Mouse (Mus musculus): Measurements from ENCODE around the gene Apoc4. TPM values are rescaled to one million over a fixed set of nuclear protein-coding genes. Genes with fewer than 3 reads are reported as not detected.

The Apoc4 gene
- polyA plus RNA-seq, 1 experiment from 2014 or later: 74.0 TPM

DNA sequence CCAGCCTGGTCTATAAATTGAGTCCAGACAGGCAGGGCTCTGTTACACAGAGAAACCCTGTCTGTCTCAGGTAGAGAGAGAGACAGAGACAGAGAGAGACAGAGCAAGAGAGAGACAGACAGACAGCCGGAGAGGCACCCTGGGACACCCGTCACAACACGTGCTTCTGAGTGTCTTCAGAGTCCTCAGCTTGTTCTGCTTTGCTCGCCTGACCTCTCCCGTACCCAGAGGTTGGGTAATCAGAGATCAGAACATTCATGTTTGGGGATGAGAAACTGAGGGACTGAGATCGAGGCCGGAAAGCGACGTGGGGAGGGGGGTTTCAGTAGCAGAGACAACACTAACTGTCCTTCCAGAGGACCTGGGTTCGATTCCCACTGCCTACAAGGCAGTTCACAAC, 5.5 kb downstream of the Apoc4 start:
- 0 out of 2 replicates have a peak, but pooled peaks cover 4% of the 10 kb centered on the region for H3K36me3 ChIP-seq
- DNase-seq (no peak), ATAC-seq (ENCODE audit: low read depth) (no peak)
- peak overlapping the region; percentile 64 for H3K27ac ChIP-seq
- peak overlapping the region; percentile 37 for H3K4me3 ChIP-seq (replicated peaks)
- peaks cover 18% of the 10 kb centered on the region for H3K4me1 ChIP-seq (replicated peaks)
- peak overlapping the region; percentile 35 for H3K4me2 ChIP-seq
- H3K9ac ChIP-seq: peak overlapping the region; percentile 38
- no peaks in the 10 kb centered on the region for H3K9me3 ChIP-seq (replicated peaks)
- WGBS (ENCODE audit: insufficient replicate concordance): 60% methylated on average over 10 of the region's 10 CpGs
- no peaks in the 10 kb centered on the region for H3K27me3 ChIP-seq

DNA sequence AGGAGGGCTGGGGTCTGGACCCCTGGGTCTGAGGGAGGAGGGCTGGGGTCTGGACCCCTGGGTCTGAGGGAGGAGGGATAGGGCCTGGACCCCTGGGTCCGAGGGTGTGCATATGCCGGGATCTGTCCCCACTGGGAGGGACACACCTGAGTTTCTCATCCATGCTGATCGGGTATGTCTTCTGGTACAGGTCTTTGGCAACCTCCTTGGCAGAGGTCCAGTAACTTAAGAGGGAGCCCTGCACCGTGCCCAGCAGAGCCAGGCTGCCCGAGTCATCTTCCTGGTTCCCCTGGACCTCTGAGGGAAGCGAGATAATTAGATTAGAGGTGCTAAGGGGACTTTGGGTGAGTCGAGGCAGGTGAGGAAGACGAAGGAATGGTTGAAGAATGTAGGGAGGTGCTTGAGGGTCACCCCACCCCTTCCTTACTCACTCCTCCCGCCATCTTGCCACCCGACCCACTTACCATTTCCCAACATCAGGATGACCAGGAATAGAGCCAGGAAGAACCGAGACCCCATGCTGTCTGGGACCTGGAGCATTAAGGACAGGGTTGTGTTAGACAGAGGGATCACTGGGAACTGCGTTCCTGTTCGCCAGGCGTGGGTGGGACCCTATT, 8.1 kb downstream of the Apoc4 start:
- H3K4me2 ChIP-seq: no peak overlapping the region
- no peak overlapping the region for H3K4me3 ChIP-seq (replicated peaks)
- H3K27ac ChIP-seq: no peak overlapping the region
- ATAC-seq (ENCODE audit: low read depth): no peak
- H3K27me3 ChIP-seq: no peaks in the 10 kb centered on the region
- 58% methylated on average over 14 of the region's 14 CpGs for WGBS (ENCODE audit: insufficient replicate concordance)
- no peak overlapping the region for H3K9ac ChIP-seq
- no peak for DNase-seq
- no peaks in the 10 kb centered on the region for H3K9me3 ChIP-seq (replicated peaks)
- H3K36me3 ChIP-seq: 0 out of 2 replicates have a peak, but pooled peaks cover 4% of the 10 kb centered on the region
- H3K4me1 ChIP-seq (replicated peaks): peaks cover 23% of the 10 kb centered on the region

DNA sequence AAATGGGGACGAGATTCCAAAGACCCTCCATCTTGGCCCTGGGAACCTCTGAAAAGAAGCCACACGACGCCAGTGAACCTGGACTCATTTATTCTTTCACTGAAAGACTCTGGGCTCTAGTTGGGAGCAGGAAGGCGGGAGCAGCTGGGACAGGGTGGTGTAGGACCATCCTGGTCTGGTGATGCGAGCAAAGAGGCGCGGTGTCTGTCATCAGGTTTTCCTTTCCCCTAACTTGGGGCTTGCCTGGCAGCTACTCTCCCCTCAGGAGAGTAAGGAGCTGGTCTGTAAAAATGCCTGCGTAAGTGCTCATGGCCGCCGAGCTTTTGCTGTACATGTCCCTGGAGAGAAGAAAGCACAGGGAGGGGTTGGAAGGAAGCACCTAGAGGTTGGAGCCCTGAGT, 9.8 kb downstream of the Apoc4 start:
- no peaks in the 10 kb centered on the region for H3K9me3 ChIP-seq (replicated peaks)
- H3K4me3 ChIP-seq (replicated peaks): no peak overlapping the region
- WGBS (ENCODE audit: insufficient replicate concordance): 68% methylated on average over 10 of the region's 10 CpGs
- no peaks in the 10 kb centered on the region for H3K27me3 ChIP-seq
- no peak overlapping the region for H3K4me2 ChIP-seq
- no peak overlapping the region for H3K27ac ChIP-seq
- peaks cover 15% of the 10 kb centered on the region for H3K4me1 ChIP-seq (replicated peaks)
- 0 out of 2 replicates have a peak, but pooled peaks cover 4% of the 10 kb centered on the region for H3K36me3 ChIP-seq
- no peak overlapping the region for H3K9ac ChIP-seq
- no peak for DNase-seq
- no peak for ATAC-seq (ENCODE audit: low read depth)

DNA sequence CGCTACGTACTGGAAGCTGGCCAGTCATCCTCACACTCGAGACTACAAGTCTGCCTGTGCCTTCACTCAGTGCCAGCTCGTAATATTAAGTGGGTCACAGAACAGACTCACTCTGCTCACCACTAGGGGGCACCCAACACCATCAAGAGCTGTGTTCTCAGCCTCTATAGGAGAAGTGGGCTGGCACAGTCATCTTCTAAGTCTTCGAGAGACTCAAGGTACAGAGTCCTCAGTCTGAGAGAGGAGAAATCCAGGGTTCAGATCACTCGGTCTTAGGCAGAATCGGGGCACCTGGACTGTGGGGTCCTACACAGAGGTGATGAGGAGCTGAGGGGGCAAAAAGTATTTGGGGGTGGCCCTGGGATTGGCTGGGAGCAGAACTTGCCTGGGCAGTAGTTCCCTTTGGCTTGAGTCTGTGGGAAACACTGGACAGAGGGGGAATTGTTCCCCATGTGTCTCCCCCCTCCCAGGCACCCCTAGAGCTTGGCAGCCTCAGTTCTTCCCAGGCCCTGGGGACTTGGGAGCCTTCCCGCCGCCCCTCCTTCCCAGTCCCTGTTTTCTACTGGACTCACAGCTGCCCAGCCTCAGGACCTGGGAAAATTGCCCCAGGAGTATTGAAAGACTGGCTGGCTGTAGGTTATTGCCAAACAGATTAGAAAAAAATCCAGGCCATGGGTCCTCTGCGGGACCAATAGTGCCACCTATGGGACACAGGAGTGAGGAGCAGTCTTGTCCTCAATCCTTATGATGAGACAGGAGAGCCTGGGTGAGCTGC, 12.1 kb downstream of the Apoc4 start:
- peak; percentile 53 for ATAC-seq (ENCODE audit: low read depth)
- H3K4me3 ChIP-seq (replicated peaks): no peak overlapping the region
- H3K27me3 ChIP-seq: no peaks in the 10 kb centered on the region
- H3K9ac ChIP-seq: peak overlapping the region; percentile 31; the same call in 1 of the 2 replicates
- H3K36me3 ChIP-seq: 0 out of 2 replicates have a peak, but pooled peaks cover 4% of the 10 kb centered on the region
- H3K27ac ChIP-seq: peak overlapping the region; percentile 80
- peak overlapping the region; percentile 33 for H3K4me2 ChIP-seq
- H3K9me3 ChIP-seq (replicated peaks): no peaks in the 10 kb centered on the region
- peak; percentile 76 for DNase-seq
- 5% methylated on average over 10 of the region's 10 CpGs for WGBS (ENCODE audit: insufficient replicate concordance)
- H3K4me1 ChIP-seq (replicated peaks): peaks cover 24% of the 10 kb centered on the region

DNA sequence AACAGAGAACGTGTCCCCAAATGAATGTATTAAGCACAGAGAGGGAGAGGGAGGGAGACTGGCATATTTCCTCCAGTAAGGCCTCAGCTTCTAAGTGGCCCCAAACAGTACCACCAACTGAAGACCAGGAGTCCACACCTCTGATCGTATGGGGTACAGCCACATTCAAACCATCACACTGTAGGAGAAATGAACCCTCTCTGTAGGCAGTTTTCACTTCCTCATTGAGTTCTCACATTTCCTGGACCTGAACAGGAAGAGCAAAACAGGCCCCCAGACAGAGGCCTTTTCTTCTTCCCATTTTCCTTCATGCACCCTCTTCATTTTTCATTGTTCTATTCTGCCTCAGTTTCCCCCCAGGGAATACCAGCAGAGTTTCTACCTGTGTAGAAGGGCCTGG, 13.8 kb downstream of the Apoc4 start:
- WGBS (ENCODE audit: insufficient replicate concordance): 66% methylated on average over 2 of the region's 2 CpGs
- no peak overlapping the region for H3K9ac ChIP-seq
- no peaks in the 10 kb centered on the region for H3K9me3 ChIP-seq (replicated peaks)
- ATAC-seq (ENCODE audit: low read depth) (no peak), DNase-seq (no peak)
- peaks cover 41% of the 10 kb centered on the region for H3K4me1 ChIP-seq (replicated peaks)
- peaks cover 10% of the 10 kb centered on the region; the same call in 1 of the 2 replicates for H3K36me3 ChIP-seq
- H3K27me3 ChIP-seq: no peaks in the 10 kb centered on the region
- no peak overlapping the region for H3K4me2 ChIP-seq
- no peak overlapping the region for H3K4me3 ChIP-seq (replicated peaks)
- H3K27ac ChIP-seq: no peak overlapping the region

DNA sequence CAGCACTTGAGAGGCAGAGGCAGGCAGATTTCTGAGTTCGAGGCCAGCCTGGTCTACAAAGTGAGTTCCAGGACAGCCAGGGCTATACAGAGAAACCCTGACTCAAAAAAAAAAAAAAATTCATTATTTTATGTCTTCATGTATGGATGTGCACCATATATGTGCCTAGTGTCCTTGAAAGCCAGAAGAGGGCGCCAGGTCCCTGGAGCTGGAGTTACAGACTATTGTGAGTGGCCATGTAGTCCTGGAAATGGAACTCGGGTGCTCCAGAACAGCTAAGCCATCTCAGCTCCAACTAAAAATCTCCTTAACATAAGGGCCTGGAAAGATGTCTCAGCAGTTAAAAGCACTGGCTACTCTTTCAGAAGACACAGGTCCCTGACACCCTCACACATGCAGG, 14.5 kb downstream of the Apoc4 start:
- no peak overlapping the region for H3K9ac ChIP-seq
- no peak for ATAC-seq (ENCODE audit: low read depth)
- H3K4me2 ChIP-seq: no peak overlapping the region
- 61% methylated on average over 3 of the region's 3 CpGs for WGBS (ENCODE audit: insufficient replicate concordance)
- H3K4me1 ChIP-seq (replicated peaks): peaks cover 46% of the 10 kb centered on the region
- no peaks in the 10 kb centered on the region for H3K27me3 ChIP-seq
- no peak for DNase-seq
- H3K27ac ChIP-seq: no peak overlapping the region
- no peak overlapping the region for H3K4me3 ChIP-seq (replicated peaks)
- H3K36me3 ChIP-seq: peaks cover 15% of the 10 kb centered on the region
- no peaks in the 10 kb centered on the region for H3K9me3 ChIP-seq (replicated peaks)

DNA sequence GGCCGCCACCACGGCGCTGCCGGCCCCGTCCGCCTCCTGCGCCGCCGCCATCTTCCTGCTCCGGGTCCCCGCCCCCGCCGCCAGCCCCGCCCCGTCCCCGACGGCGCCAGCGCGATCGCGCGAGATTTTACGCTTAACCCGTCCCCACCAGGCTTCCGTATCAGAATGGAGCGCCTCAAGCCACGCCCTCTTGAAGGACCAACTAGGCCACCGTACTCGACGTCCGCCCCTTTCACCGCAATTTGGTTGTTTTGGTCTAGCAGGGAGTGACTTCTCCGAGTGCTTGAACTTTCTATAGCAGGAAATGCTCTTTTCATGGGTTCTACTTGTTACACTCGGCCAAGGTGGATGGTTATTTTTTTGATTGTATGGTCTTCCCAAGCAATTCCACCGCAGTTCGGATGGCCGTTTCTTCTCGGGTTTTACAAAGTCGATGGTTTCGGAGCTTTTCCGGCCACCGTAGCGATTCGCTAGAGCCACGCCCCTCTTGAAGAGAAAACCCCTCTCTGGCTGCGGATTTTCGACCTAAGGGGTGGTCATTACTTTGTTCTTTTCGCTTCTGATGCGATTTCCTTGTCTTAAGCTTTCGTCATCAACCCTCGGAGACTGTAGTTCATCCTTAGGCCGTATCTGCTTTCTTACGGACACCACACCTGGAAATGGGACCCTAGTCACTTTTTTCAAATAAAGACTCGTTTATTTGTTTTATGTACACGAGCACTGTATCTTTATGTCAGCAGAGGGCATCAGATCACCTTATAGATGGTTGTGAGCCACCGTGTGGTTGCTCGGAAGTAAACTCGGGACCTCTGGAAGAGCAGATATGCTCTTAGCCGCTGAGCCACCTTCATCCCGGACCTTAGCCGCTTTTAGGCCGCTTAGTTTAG, 16.1 kb downstream of the Apoc4 start, which contains the start of gene Clptm1:
TSS of gene Clptm1 (minus strand) at position 79 of the 887 bp plus-strand sequence.
- Histone ChIP-seq H3K9me3 (replicated peaks) (no peaks in the 10 kb centered on the region), H3K4me3 (replicated peaks) (peak within 1 kb of the TSS; percentile 100), H3K9ac (peak within 1 kb of the TSS; percentile 97), H3K4me1 (replicated peaks) (peaks cover 46% of the 10 kb centered on the region), H3K36me3 (peaks cover 23% of the 10 kb centered on the region), H3K27me3 (no peaks in the 10 kb centered on the region), H3K4me2 (peak within 1 kb of the TSS; percentile 93), H3K27ac (peak within 1 kb of the TSS; percentile 93)
- DNase-seq (peak; percentile 94), ATAC-seq (ENCODE audit: low read depth) (peak; percentile 80)
- WGBS (ENCODE audit: insufficient replicate concordance): under 1% methylated on average over 61 of the region's 63 CpGs

DNA sequence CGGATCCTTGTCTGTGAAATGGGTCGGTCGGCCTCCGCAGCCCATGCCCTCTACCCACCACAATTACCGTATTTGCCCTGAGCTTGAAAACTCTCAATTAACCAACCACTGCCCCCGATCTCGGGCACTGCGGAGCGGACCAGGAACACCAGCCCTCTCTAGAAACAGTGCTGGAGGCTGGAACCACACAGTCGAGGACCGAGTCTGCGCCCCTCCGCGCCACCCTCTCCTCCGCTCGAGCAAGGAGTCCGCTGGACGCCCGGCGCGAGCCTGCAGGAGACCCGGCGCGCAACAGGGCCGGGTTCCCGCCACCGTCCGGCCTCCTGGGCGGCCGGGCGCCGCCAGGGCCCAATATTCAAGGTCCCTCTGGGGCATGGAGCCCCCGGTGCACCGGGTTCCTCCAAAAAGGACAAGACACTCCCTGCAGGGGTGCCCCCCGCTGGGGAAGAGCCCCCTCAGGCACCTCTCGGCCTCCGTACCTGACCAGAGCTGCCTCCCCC, 16.8 kb downstream of the Apoc4 start:
- peak overlapping the region; percentile 93 for H3K27ac ChIP-seq
- peak overlapping the region; percentile 100 for H3K4me3 ChIP-seq (replicated peaks)
- peak overlapping the region; percentile 93 for H3K4me2 ChIP-seq
- H3K9ac ChIP-seq: peak overlapping the region; percentile 97
- no peaks in the 10 kb centered on the region for H3K27me3 ChIP-seq
- ATAC-seq (ENCODE audit: low read depth) (peak; percentile 58), DNase-seq (no peak)
- H3K9me3 ChIP-seq (replicated peaks): no peaks in the 10 kb centered on the region
- H3K4me1 ChIP-seq (replicated peaks): peaks cover 40% of the 10 kb centered on the region
- peaks cover 30% of the 10 kb centered on the region for H3K36me3 ChIP-seq
- under 1% methylated on average over 37 of the region's 37 CpGs for WGBS (ENCODE audit: insufficient replicate concordance)

DNA sequence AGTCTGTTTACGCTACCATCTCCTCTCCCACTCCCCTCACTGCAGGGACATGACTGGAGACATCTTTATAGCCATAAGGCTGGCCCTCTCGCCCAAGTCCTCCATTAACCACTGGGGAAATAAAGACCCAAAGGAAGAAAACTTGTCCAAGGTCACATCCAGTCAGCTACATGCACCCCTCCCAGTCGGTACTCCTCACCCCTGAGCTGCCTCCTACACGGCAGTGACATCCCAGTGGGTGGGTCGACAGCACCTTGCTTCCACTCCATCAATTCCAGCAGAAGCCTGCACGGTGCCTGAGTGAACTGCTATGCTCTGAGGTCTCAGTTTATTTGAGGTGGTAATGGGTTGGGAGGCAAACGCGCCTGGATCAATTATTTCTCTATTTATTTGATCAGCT, 17.3 kb downstream of the Apoc4 start:
- Histone ChIP-seq H3K36me3 (peaks cover 36% of the 10 kb centered on the region), H3K27ac (peak overlapping the region; percentile 93), H3K9me3 (replicated peaks) (no peaks in the 10 kb centered on the region), H3K4me1 (replicated peaks) (peaks cover 35% of the 10 kb centered on the region), H3K9ac (peak overlapping the region; percentile 97), H3K4me3 (replicated peaks) (peak overlapping the region; percentile 100), H3K27me3 (no peaks in the 10 kb centered on the region), H3K4me2 (peak overlapping the region; percentile 93)
- peak; percentile 23 for DNase-seq
- no peak for ATAC-seq (ENCODE audit: low read depth)
- 13% methylated on average over 8 of the region's 8 CpGs for WGBS (ENCODE audit: insufficient replicate concordance)

DNA sequence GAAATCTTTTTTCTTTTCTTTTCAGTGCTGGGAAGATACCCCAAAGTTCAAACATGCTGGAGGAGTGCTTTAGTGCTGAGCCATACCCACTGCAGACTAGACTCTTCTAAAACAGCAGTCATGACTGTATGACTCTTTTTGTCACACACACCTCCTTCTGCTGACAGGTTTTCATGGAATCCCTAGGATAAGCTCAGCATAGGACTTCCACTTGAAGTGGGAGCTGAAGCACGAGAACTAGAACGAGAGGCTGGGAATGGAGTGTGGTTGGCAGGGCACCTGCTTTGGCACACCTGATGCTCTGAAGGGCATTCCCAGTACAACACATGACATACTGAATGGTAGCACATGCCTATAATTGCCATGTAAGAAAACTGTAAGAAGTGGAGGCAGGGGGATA, 28.7 kb downstream of the Apoc4 start:
- ATAC-seq (ENCODE audit: low read depth) (no peak), DNase-seq (no peak)
- no peak overlapping the region for H3K4me3 ChIP-seq (replicated peaks)
- peaks cover 84% of the 10 kb centered on the region for H3K36me3 ChIP-seq
- no peak overlapping the region for H3K27ac ChIP-seq
- H3K9me3 ChIP-seq (replicated peaks): no peaks in the 10 kb centered on the region
- no peaks in the 10 kb centered on the region for H3K27me3 ChIP-seq
- H3K4me1 ChIP-seq (replicated peaks): peaks cover 29% of the 10 kb centered on the region
- H3K9ac ChIP-seq: no peak overlapping the region
- WGBS (ENCODE audit: insufficient replicate concordance): 84% methylated on average over 2 of the region's 2 CpGs
- H3K4me2 ChIP-seq: no peak overlapping the region
